Comparison of ENCODE assay signal across 8 mouse cellular contexts in the genomic region with DNA sequence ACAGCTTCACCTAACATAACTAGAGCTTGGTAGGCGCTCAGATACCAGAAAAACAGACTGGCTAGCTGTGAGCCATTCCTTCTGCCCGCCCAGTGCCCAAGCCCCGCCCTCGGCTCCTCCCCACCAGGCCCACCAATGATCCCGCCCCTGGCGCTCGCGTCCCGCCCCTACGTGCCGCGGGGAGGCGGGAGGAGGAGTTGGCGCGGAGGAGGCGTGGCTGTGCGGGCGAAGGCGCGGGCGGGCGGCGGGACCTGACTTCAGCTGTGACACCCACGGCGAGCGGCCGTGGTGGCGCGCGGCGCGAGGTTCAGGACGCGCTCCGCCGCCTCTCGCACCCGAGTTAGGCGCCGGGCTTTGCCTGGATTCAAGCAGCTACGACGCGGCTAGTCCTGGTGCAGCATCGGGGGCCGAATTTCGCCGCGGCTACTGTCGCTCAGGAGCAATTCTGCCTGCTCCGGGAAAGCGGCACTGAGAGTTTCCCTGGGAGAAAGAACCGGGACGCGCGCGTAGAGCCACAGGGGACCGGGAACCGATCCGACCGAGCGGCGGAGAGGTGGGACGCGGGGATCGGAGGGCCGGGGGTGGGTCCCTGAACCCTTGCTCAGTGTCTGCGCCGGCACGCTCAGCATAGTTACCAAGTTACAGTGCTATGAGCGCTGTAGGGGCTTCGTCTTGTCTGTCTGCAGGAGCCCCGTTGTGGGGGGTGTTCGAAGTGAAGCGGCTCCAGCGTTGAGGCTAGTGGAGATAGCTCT. TPM values are rescaled to one million over a fixed set of nuclear protein-coding genes. Genes with fewer than 3 reads are reported as not detected.
DNase-seq lines count a peak whose midpoint lies in the region; ATAC-seq and TF ChIP-seq lines count a peak whose summit lies in the region.

Eepd1 (plus strand) TSS at position 204 of the 752 bp plus-strand sequence.

- peak; percentile 73 for ATAC-seq in G1E (ENCODE audit: extremely low read depth, insufficient number of reproducible peaks, low FRiP score, poor library complexity, severe bottlenecking)
- ATAC-seq in forebrain, postnatal 0 days, result peak; percentile 98
- ATAC-seq in lung, embryonic 15.5 days (ENCODE audit: borderline replicate concordance, extremely low read depth, low FRiP score, low TSS enrichment), result peak; percentile 96

- H3K4me3 ChIP-seq in G1E (ENCODE audit: low read depth, low read length), result peak within 1 kb of the TSS; percentile 66; the same call in 1 of the 2 replicates
- peak within 1 kb of the TSS; percentile 60 for H3K4me3 ChIP-seq in forebrain, postnatal 0 days (ENCODE audit: low read depth, low read length)
- peak within 1 kb of the TSS; percentile 73 for H3K4me3 ChIP-seq in lung, embryonic 15.5 days

- peaks cover 8% of the 10 kb centered on the region; the same call in 1 of the 2 replicates for H3K4me1 ChIP-seq in G1E (ENCODE audit: insufficient read depth, low read depth, low read length)
- 0 out of 2 replicates have a peak, but pooled peaks cover 8% of the 10 kb centered on the region for H3K4me1 ChIP-seq in forebrain, postnatal 0 days (ENCODE audit: insufficient read depth)
- H3K4me1 ChIP-seq in lung, embryonic 15.5 days, result peaks cover 51% of the 10 kb centered on the region

- no peaks in the 10 kb centered on the region for H3K9me3 ChIP-seq in G1E (replicated peaks)
- no peaks in the 10 kb centered on the region for H3K9me3 ChIP-seq in forebrain, postnatal 0 days (ENCODE audit: low read length)
- H3K9me3 ChIP-seq in lung, embryonic 15.5 days, result no peaks in the 10 kb centered on the region

- H3K27ac ChIP-seq in forebrain, postnatal 0 days (ENCODE audit: low read depth, low read length), result peak within 1 kb of the TSS; percentile 51
- peak within 1 kb of the TSS; percentile 56 for H3K27ac ChIP-seq in lung, embryonic 15.5 days

- no peaks in the 10 kb centered on the region for H3K36me3 ChIP-seq in G1E (replicated peaks)
- H3K36me3 ChIP-seq in forebrain, postnatal 0 days (ENCODE audit: insufficient read depth), result no peaks in the 10 kb centered on the region
- H3K36me3 ChIP-seq in lung, embryonic 15.5 days, result no peaks in the 10 kb centered on the region

- peak within 1 kb of the TSS; percentile 58 for H3K9ac ChIP-seq in forebrain, postnatal 0 days
- peak within 1 kb of the TSS; percentile 70 for H3K9ac ChIP-seq in lung, embryonic 15.5 days

- H3K4me2 ChIP-seq in forebrain, postnatal 0 days (ENCODE audit: low read depth), result peak within 1 kb of the TSS; percentile 82
- H3K4me2 ChIP-seq in lung, embryonic 15.5 days, result peak within 1 kb of the TSS; percentile 97

- TF ChIP-seq CTCF in G1E (IDR thresholded peaks at IDR 0.05; ENCODE audit: low read depth, low read length), result no peak
- no peak for TF ChIP-seq CTCF in forebrain, postnatal 0 days (IDR thresholded peaks at IDR 0.05; ENCODE audit: low read depth)

- under 1% methylated on average over 60 of the region's 75 CpGs for WGBS in forebrain, postnatal 0 days
- WGBS in lung, embryonic 15.5 days, result under 1% methylated on average over 73 of the region's 75 CpGs

- peak; percentile 59 for DNase-seq in G1E (ENCODE audit: low spot score)
- peak; percentile 98 for DNase-seq in cerebellum, adult 18-20 months
- peak; percentile 95 for DNase-seq in forebrain, postnatal 0 days
- DNase-seq in heart, postnatal 4 days, result peak; percentile 98
- peak; percentile 89 to 92 for DNase-seq in layer of hippocampus, adult 8-10 months (ENCODE audit: low spot score in 2 of 2)
- DNase-seq in ovary, adult 18-20 months (ENCODE audit: low spot score), result peak; percentile 92
- peak; percentile 94 for DNase-seq in thymus, postnatal 0 days (ENCODE audit: low spot score)

- H3K27me3 ChIP-seq in G1E (ENCODE audit: insufficient read depth, low read length), result peaks cover 16% of the 10 kb centered on the region
- H3K27me3 ChIP-seq in forebrain, postnatal 0 days (ENCODE audit: insufficient read depth, low read length), result no peaks in the 10 kb centered on the region
- no peaks in the 10 kb centered on the region for H3K27me3 ChIP-seq in lung, embryonic 15.5 days

RNA-seq across cellular contexts. Expression of gene Eepd1, which starts in this region (rescaled TPM):
- not detected in 2 replicates for total RNA-seq in G1E (2014; fragmentation: Nextera tagmentation)
- total RNA-seq in G1E (2017), result 0.05 and 0.12 TPM in 2 replicates
- not detected in 2 replicates for polyA plus RNA-seq in G1E (2012)
- 16.3 and 16.5 TPM in 2 replicates for total RNA-seq in forebrain, postnatal 0 days (2014; rRNA removed)
- polyA plus RNA-seq in forebrain, postnatal 0 days (2015; fragmentation: Nextera tagmentation; extraction: Ambion mirVana), result 14.8 and 16.8 TPM in 2 replicates
- 10 to 100 TPM; 20.8 TPM for total RNA-seq in heart, postnatal 4 days (2021)
- 10 to 100 TPM; 18.0 to 22.1 (median 19.6) TPM for total RNA-seq in layer of hippocampus, adult 8-10 months (2022)
- 10.6 and 10.9 TPM in 2 replicates for polyA plus RNA-seq in lung, embryonic 15.5 days (2015; fragmentation: Nextera tagmentation; extraction: Ambion mirVana)
- 4.7 and 4.9 TPM in 2 replicates for polyA plus RNA-seq in thymus, postnatal 0 days (2015; fragmentation: Nextera tagmentation; extraction: Ambion mirVana)

Comparison
In these comparisons a context has a peak if more than half of its experiments do, and no peak if none do; other contexts are left out.
1. Peak in every context shown above with its lines: DNase-seq, ATAC-seq, H3K4me3 ChIP-seq and H3K27ac ChIP-seq.
2. RNA of gene Eepd1 (total RNA-seq): 20.8 TPM in heart, postnatal 4 days, 18.0 to 22.1 TPM in layer of hippocampus, adult 8-10 months and 16.3 to 16.5 TPM in forebrain, postnatal 0 days; 0.05 to 0.12 TPM in G1E; every median in the first group is over 10 times any median in the second.
3. Peak in DNase-seq, ATAC-seq and H3K4me3 ChIP-seq in G1E; RNA of the gene not detected or under 1 TPM.